ENCODE assay signal across 11 mouse cellular contexts in the genomic region with DNA sequence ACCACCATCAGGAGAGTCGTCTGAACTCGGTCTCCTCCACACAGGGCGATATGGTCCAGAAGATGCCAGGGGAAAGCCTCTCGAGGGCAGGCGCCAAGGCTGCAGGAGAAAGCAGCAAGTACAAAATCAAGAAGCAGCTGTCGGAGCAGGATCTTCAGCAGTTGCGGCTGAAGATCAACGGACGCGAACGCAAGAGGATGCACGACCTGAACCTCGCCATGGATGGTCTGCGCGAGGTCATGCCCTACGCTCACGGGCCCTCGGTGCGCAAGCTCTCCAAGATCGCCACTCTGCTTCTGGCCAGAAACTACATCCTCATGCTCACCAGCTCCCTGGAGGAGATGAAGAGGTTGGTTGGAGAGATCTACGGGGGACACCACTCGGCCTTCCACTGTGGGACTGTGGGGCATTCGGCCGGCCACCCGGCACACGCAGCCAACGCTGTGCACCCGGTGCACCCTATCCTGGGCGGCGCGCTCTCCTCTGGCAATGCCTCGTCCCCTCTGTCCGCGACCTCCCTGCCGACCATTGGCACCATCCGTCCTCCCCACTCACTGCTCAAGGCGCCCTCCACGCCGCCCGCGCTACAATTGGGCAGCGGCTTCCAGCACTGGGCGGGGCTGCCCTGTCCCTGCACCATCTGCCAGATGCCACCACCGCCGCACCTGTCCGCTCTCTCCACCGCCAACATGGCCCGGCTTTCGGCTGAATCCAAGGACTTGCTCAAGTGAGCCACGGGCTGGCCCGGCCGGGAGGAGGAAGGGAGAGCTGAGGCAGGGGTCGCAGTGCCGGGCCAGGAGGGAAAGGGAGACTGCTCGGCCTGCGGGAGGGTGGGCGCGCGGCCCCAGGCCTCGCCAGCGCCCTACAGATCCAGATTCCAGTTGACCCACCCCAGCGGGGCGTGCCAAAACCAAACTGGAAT. TPM values are rescaled to one million over a fixed set of nuclear protein-coding genes. Genes with fewer than 3 reads are reported as not detected.
DNase-seq lines count a peak whose midpoint lies in the region; ATAC-seq and TF ChIP-seq lines count a peak whose summit lies in the region.
"Had no signal": no experiment of that assay in that cellular context is flagged by ENCODE, and none has a peak within 500 bp of the region (broad histone marks: within the 10 kb centered on the region; RNA-seq: fewer than 3 reads in every experiment).

No protein-coding gene starts in this region.

- H3K36me3 ChIP-seq in heart, embryonic 15.5 days, result no peaks in the 10 kb centered on the region
- no peaks in the 10 kb centered on the region for H3K36me3 ChIP-seq in ES-E14 (ENCODE audit: control insufficient read depth, insufficient read depth, low read length, poor library complexity, severe bottlenecking)
- no peaks in the 10 kb centered on the region for H3K36me3 ChIP-seq in forebrain, embryonic 15.5 days
- no peaks in the 10 kb centered on the region for H3K36me3 ChIP-seq in midbrain, embryonic 13.5 days
- H3K36me3 ChIP-seq: G1E had no signal

- peak overlapping the region; percentile 40 for H3K4me2 ChIP-seq in heart, embryonic 15.5 days
- H3K4me2 ChIP-seq in forebrain, embryonic 15.5 days (replicated peaks), result peak overlapping the region; percentile 18
- H3K4me2 ChIP-seq in midbrain, embryonic 13.5 days (replicated peaks), result peak overlapping the region; percentile 52

- H3K9ac ChIP-seq in heart, embryonic 15.5 days, result no peak overlapping the region
- peak overlapping the region; percentile 1; the same call in 1 of the 2 replicates for H3K9ac ChIP-seq in ES-E14 (ENCODE audit: insufficient read depth, low read depth, low read length, poor library complexity, severe bottlenecking)
- no peak overlapping the region for H3K9ac ChIP-seq in forebrain, embryonic 15.5 days (replicated peaks)
- H3K9ac ChIP-seq in midbrain, embryonic 13.5 days (replicated peaks), result peak overlapping the region; percentile 57

- peaks cover 19% of the 10 kb centered on the region for H3K4me1 ChIP-seq in heart, embryonic 15.5 days (replicated peaks)
- H3K4me1 ChIP-seq in ES-E14 (ENCODE audit: control insufficient read depth in 2 of 2, insufficient read depth in 2 of 2, low read length in 2 of 2, poor library complexity in 1 of 2), result peaks cover 0 to 11% of the 10 kb centered on the region in 2 experiments; a peak in 1 of 4 replicates
- H3K4me1 ChIP-seq in forebrain, embryonic 15.5 days, result peaks cover 27% of the 10 kb centered on the region
- H3K4me1 ChIP-seq in midbrain, embryonic 13.5 days (replicated peaks), result peaks cover 37% of the 10 kb centered on the region

- H3K9me3 ChIP-seq in heart, embryonic 15.5 days (replicated peaks), result no peaks in the 10 kb centered on the region
- no peaks in the 10 kb centered on the region for H3K9me3 ChIP-seq in ES-E14 (ENCODE audit: control insufficient read depth, insufficient read depth, low read depth, low read length)
- no peaks in the 10 kb centered on the region for H3K9me3 ChIP-seq in forebrain, embryonic 15.5 days
- no peaks in the 10 kb centered on the region for H3K9me3 ChIP-seq in midbrain, embryonic 13.5 days
- H3K9me3 ChIP-seq: G1E had no signal

- H3K27me3 ChIP-seq in heart, embryonic 15.5 days, result peaks cover 100% of the 10 kb centered on the region
- peaks cover 96% of the 10 kb centered on the region for H3K27me3 ChIP-seq in forebrain, embryonic 15.5 days
- H3K27me3 ChIP-seq in midbrain, embryonic 13.5 days, result peaks cover 100% of the 10 kb centered on the region

- in situ Hi-C loops in ES-E14 (cut with MboI; ENCODE audit: low sequenced_read_pairs in 2 of 2, unreplicated experiment in 2 of 2), result no loop called here

- no peak for DNase-seq in heart, postnatal 14 days
- no peak for DNase-seq in ES-E14 (ENCODE audit: low read depth, low spot score)
- DNase-seq in natural killer cell, adult 2 months (ENCODE audit: low spot score in 2 of 2), result no peak
- DNase-seq in urinary bladder, postnatal 25 days (ENCODE audit: low spot score), result no peak
- DNase-seq in cerebellum, adult 11 months, result no peak
- DNase-seq: cerebellum, adult 2 months had no signal

- peak overlapping the region; percentile 23 for H3K4me3 ChIP-seq in heart, embryonic 15.5 days
- H3K4me3 ChIP-seq in ES-E14 (ENCODE audit: insufficient read depth in 1 of 2, low read depth in 1 of 2, low read length in 2 of 2, poor library complexity in 1 of 2, severe bottlenecking in 1 of 2), result peak overlapping the region; percentile 36 to 52
- H3K4me3 ChIP-seq in forebrain, embryonic 15.5 days, result peak overlapping the region; percentile 20
- H3K4me3 ChIP-seq in midbrain, embryonic 13.5 days (replicated peaks), result peak overlapping the region; percentile 41

- WGBS in heart, embryonic 15.5 days, result 1% methylated on average over 63 of the region's 63 CpGs
- WGBS in forebrain, embryonic 15.5 days, result under 1% methylated on average over 63 of the region's 63 CpGs
- WGBS in midbrain, embryonic 13.5 days, result under 1% methylated on average over 63 of the region's 63 CpGs

- intact Hi-C loops in heart, postnatal 14 days (cut with DNase I), result no loop called here

- no peak overlapping the region for H3K27ac ChIP-seq in heart, embryonic 15.5 days
- H3K27ac ChIP-seq in ES-E14 (ENCODE audit: insufficient read depth, low read depth, low read length, poor library complexity, severe bottlenecking), result no peak overlapping the region
- no peak overlapping the region for H3K27ac ChIP-seq in forebrain, embryonic 15.5 days (replicated peaks)
- 0 out of 2 replicates have a peak overlapping the region, but pooled peaks have one; percentile 19 for H3K27ac ChIP-seq in midbrain, embryonic 13.5 days

- ATAC-seq in heart, embryonic 15.5 days (replicated peaks; ENCODE audit: insufficient number of reproducible peaks, insufficient read depth, low FRiP score, low read depth), result no peak
- ATAC-seq in forebrain, embryonic 15.5 days (replicated peaks), result peak; percentile 60
- peak; percentile 61 for ATAC-seq in midbrain, embryonic 13.5 days

TF ChIP-seq in ES-E14, 5 proteins besides CTCF, POLR2A, EP300 and RAD21:
- TF ChIP-seq ZNF384 (IDR thresholded peaks at IDR 0.05; ENCODE audit: low read depth, low read length) (no peak), ZC3H11A (IDR thresholded peaks at IDR 0.05; ENCODE audit: borderline replicate concordance, low read depth, low read length) (no peak), MAFK (IDR thresholded peaks at IDR 0.05; ENCODE audit: insufficient read depth, low read depth, low read length) (no peak), CHD2 (IDR thresholded peaks at IDR 0.05; ENCODE audit: low read depth, low read length) (no peak), HCFC1 (IDR thresholded peaks at IDR 0.05; ENCODE audit: borderline replicate concordance, insufficient read depth, low read length) (no peak)

RNA-seq across cellular contexts. Expression of gene Olig3, which starts 0.6 kb away (rescaled TPM):
- polyA plus RNA-seq in heart, embryonic 15.5 days (2015; fragmentation: Nextera tagmentation; extraction: Ambion mirVana), result not detected in 2 replicates
- total RNA-seq in heart, postnatal 14 days (2021), result under 1 TPM in 1 of 2 experiments, not detected in 1; 0.10 TPM
- total RNA-seq in ES-E14 (2012; rRNA removed), result 0.32 and 0.80 TPM in 2 replicates
- polyA plus RNA-seq in forebrain, embryonic 15.5 days (2015; fragmentation: Nextera tagmentation; extraction: Ambion mirVana), result 0.99 and 1.6 TPM in 2 replicates
- 9.3 and 25.7 TPM in 2 replicates for polyA plus RNA-seq in midbrain, embryonic 13.5 days (2015; fragmentation: Nextera tagmentation; extraction: Ambion mirVana)
- polyA plus RNA-seq: G1E; large intestine, adult 2 months had no signal

Comparison
In these comparisons a context has a peak if more than half of its experiments do, and no peak if none do; other contexts are left out.
1. H3K9ac ChIP-seq: peak in ES-E14 (single experiment) and midbrain, embryonic 13.5 days (single experiment); none in heart, embryonic 15.5 days (single experiment) and forebrain, embryonic 15.5 days (single experiment).
2. Peak in every context shown above with its lines, with median percentiles within 50 percentile points of each other: H3K4me2 ChIP-seq and H3K4me3 ChIP-seq.